Mouse (Mus musculus): ENCODE measurements around the gene Zfp980.
"Not testable (repeated sequence)": the region's sequence is repeated elsewhere in the genome, so short reads cannot be mapped to it uniquely, and the experiment has no call there.

Gene Zfp980

GRCm38 (mm10) chr4:145670385-145670784, at the start of gene Zfp980:
Zfp980 (plus strand) TSS chr4:145670685.
- DNase-seq: not testable (repeated sequence)

- DNase-seq: peak; percentile 88
These were observed 29.9 kb upstream of the Zfp980 start for GRCm38 (mm10) chr4:145640416-145641185.

GRCm38 (mm10) chr4:145674286-145674780, 3.8 kb downstream of the Zfp980 start:
- DNase-seq: peak; percentile 91

GRCm38 (mm10) chr4:145680217-145680616, 9.7 kb downstream of the Zfp980 start:
- DNase-seq: peak; percentile 92

- DNase-seq: not testable (repeated sequence)
These were observed 10.3 kb downstream of the Zfp980 start for GRCm38 (mm10) chr4:145680672-145681387.

- peak; percentile 84 for DNase-seq
These were observed 11.5 kb downstream of the Zfp980 start for GRCm38 (mm10) chr4:145682021-145682420.

GRCm38 (mm10) chr4:145683024-145683766, 12.7 kb downstream of the Zfp980 start:
- peak; percentile 88 for DNase-seq

GRCm38 (mm10) chr4:145686061-145686460, 15.6 kb downstream of the Zfp980 start:
- peak; percentile 94 for DNase-seq

GRCm38 (mm10) chr4:145744935-145745644, 74.6 kb downstream of the Zfp980 start:
- DNase-seq: peak; percentile 83

GRCm38 (mm10) chr4:145745645-145745991, 75.1 kb downstream of the Zfp980 start:
- not testable (repeated sequence) for DNase-seq

Data from heart, adult 11 months (tissue).